Mouse (Mus musculus) liver, embryonic 12.5 days (tissue): ENCODE measurements around the gene Cplx3. TPM values are rescaled to one million over a fixed set of nuclear protein-coding genes. Genes with fewer than 3 reads are reported as not detected.
A peak's percentile ranks its signal among the peaks of the same experiment; 100 is the strongest.

Experiments
- ATAC-seq: fragments of 200-750 bp; cut with Nextera tagmentation; 2 replicates; pipeline ENCODE4 v1.8.0; 2017; ENCODE audit warnings: moderate number of reproducible peaks, mild to moderate bottlenecking, moderate library complexity
- H3K27ac ChIP-seq: fragments of 300-500 bp; sonication (generic); 2 replicates; pipeline ENCODE4 v1.5.1; 2016; ENCODE audit warnings: mild to moderate bottlenecking
- H3K27me3 ChIP-seq: fragments of 300-500 bp; sonication (generic); replicated peaks from 2 replicates; pipeline ENCODE4 v1.6.1; 2016; ENCODE audit warnings: mild to moderate bottlenecking, moderate library complexity
- H3K36me3 ChIP-seq: fragments of 300-500 bp; sonication (generic); 2 replicates; pipeline ENCODE4 v1.6.1; 2016; ENCODE audit warnings: mild to moderate bottlenecking, moderate library complexity
- H3K4me1 ChIP-seq: fragments of 300-500 bp; sonication (generic); 2 replicates; pipeline ENCODE4 v1.6.1; 2016
- H3K4me2 ChIP-seq: fragments of 300-500 bp; sonication (generic); 2 replicates; pipeline ENCODE4 v1.6.1; 2016; ENCODE audit warnings: mild to moderate bottlenecking, moderate library complexity
- H3K4me3 ChIP-seq: fragments of 300-500 bp; sonication (generic); 2 replicates; pipeline ENCODE4 v1.5.1; 2016; ENCODE audit warnings: mild to moderate bottlenecking, moderate library complexity
- H3K9ac ChIP-seq: fragments of 300-500 bp; sonication (generic); 2 replicates; pipeline ENCODE4 v1.6.1; 2016; ENCODE audit warnings: mild to moderate bottlenecking, moderate library complexity
- H3K9me3 ChIP-seq: fragments of 300-500 bp; sonication (generic); replicated peaks from 2 replicates; pipeline ENCODE4 v1.6.1; 2016; ENCODE audit warnings: mild to moderate bottlenecking, moderate library complexity
- WGBS: fragments of 180-500 bp; shearing (Covaris S2); methylation state at CpG from one replicate; pipeline ENCODE4 v1.1.7; 2016; ENCODE audit not compliant: insufficient replicate concordance; 5-methylcytosine and 5-hydroxymethylcytosine counted together
- polyA plus RNA-seq: library from polyadenylated mRNA; unstranded; fragments of >200 nt; fragmentation: Nextera tagmentation; extraction: Ambion mirVana; gene quantifications from 2 replicates; pipeline ENCODE4 v1.2.1, GENCODE M21; 2016

The Cplx3 gene
- polyA plus RNA-seq, 1 experiment from 2014 or later = not detected

GRCm38 (mm10) chr9:57637272-57637671 is 31.2 kb upstream of the Cplx3 start:
- Histone ChIP-seq H3K9me3 (no peaks in the 10 kb centered on the region), H3K9ac (0 out of 2 replicates have a peak overlapping the region, but pooled peaks have one; percentile 8), H3K27ac (peak overlapping the region; percentile 96), H3K36me3 (peaks cover 43% of the 10 kb centered on the region), H3K4me1 (peaks cover 87% of the 10 kb centered on the region), H3K4me3 (no peak overlapping the region), H3K27me3 (no peaks in the 10 kb centered on the region), H3K4me2 (peak overlapping the region; percentile 70; the same call in 1 of the 2 replicates)
- 57% methylated on average over 3 of the region's 3 CpGs for WGBS
- no peak for ATAC-seq

GRCm38 (mm10) chr9:57633481-57634024 is 27.5 kb upstream of the Cplx3 start:
- no peak overlapping the region for H3K4me3 ChIP-seq
- H3K36me3 ChIP-seq = peaks cover 67% of the 10 kb centered on the region
- peaks cover 53% of the 10 kb centered on the region for H3K4me1 ChIP-seq
- no peak overlapping the region for H3K9ac ChIP-seq
- H3K9me3 ChIP-seq = no peaks in the 10 kb centered on the region
- peak overlapping the region; percentile 10; the same call in 1 of the 2 replicates for H3K27ac ChIP-seq
- no peak overlapping the region for H3K4me2 ChIP-seq
- ATAC-seq = peak; percentile 30; the same call in 1 of the 2 replicates
- WGBS = 40% methylated on average over 4 of the region's 4 CpGs
- no peaks in the 10 kb centered on the region for H3K27me3 ChIP-seq

- no peak overlapping the region for H3K27ac ChIP-seq
- H3K27me3 ChIP-seq = no peaks in the 10 kb centered on the region
- H3K36me3 ChIP-seq = peaks cover 100% of the 10 kb centered on the region
- 65% methylated on average over 14 of the region's 14 CpGs for WGBS
- H3K9ac ChIP-seq = no peak overlapping the region
- peak; percentile 38 for ATAC-seq
- peaks cover 24% of the 10 kb centered on the region for H3K4me1 ChIP-seq
- no peaks in the 10 kb centered on the region for H3K9me3 ChIP-seq
- H3K4me2 ChIP-seq = no peak overlapping the region
- no peak overlapping the region for H3K4me3 ChIP-seq
Measured at GRCm38 (mm10) chr9:57629118-57629874, 23.2 kb upstream of the Cplx3 start.

GRCm38 (mm10) chr9:57628717-57629116 is 22.6 kb upstream of the Cplx3 start:
- peaks cover 24% of the 10 kb centered on the region for H3K4me1 ChIP-seq
- peaks cover 95% of the 10 kb centered on the region for H3K36me3 ChIP-seq
- 82% methylated on average over 12 of the region's 12 CpGs for WGBS
- no peak overlapping the region for H3K9ac ChIP-seq
- ATAC-seq = no peak
- no peaks in the 10 kb centered on the region for H3K27me3 ChIP-seq
- no peaks in the 10 kb centered on the region for H3K9me3 ChIP-seq
- H3K4me3 ChIP-seq = no peak overlapping the region
- no peak overlapping the region for H3K27ac ChIP-seq
- H3K4me2 ChIP-seq = no peak overlapping the region

- H3K27me3 ChIP-seq = no peaks in the 10 kb centered on the region
- H3K9ac ChIP-seq = no peak overlapping the region
- no peak for ATAC-seq
- peaks cover 22% of the 10 kb centered on the region for H3K4me1 ChIP-seq
- H3K27ac ChIP-seq = no peak overlapping the region
- WGBS = 78% methylated on average over 11 of the region's 11 CpGs
- no peaks in the 10 kb centered on the region for H3K9me3 ChIP-seq
- peaks cover 87% of the 10 kb centered on the region for H3K36me3 ChIP-seq
- no peak overlapping the region for H3K4me2 ChIP-seq
- H3K4me3 ChIP-seq = no peak overlapping the region
Measured at GRCm38 (mm10) chr9:57627892-57628291, 21.8 kb upstream of the Cplx3 start.

GRCm38 (mm10) chr9:57627191-57627590 is 21.1 kb upstream of the Cplx3 start:
- H3K36me3 ChIP-seq = peaks cover 80% of the 10 kb centered on the region
- 88% methylated on average over 17 of the region's 17 CpGs for WGBS
- no peak for ATAC-seq

GRCm38 (mm10) chr9:57625674-57626500 is 19.8 kb upstream of the Cplx3 start:
- Histone ChIP-seq H3K36me3 (peaks cover 67% of the 10 kb centered on the region), H3K27ac (no peak overlapping the region), H3K4me2 (no peak overlapping the region), H3K9me3 (no peaks in the 10 kb centered on the region), H3K27me3 (no peaks in the 10 kb centered on the region), H3K9ac (no peak overlapping the region), H3K4me3 (no peak overlapping the region), H3K4me1 (peaks cover 20% of the 10 kb centered on the region)
- 85% methylated on average over 15 of the region's 15 CpGs for WGBS
- no peak for ATAC-seq

More at GRCm38 (mm10) chr9:57627191-57627590, 21.1 kb upstream of the Cplx3 start:
- peaks cover 20% of the 10 kb centered on the region for H3K4me1 ChIP-seq
- H3K9me3 ChIP-seq = no peaks in the 10 kb centered on the region
- no peak overlapping the region for H3K9ac ChIP-seq
- no peak overlapping the region for H3K4me2 ChIP-seq
- H3K4me3 ChIP-seq = no peak overlapping the region
- H3K27me3 ChIP-seq = no peaks in the 10 kb centered on the region
- H3K27ac ChIP-seq = no peak overlapping the region

- H3K4me3 ChIP-seq = no peak overlapping the region
- H3K4me2 ChIP-seq = no peak overlapping the region
- no peak for ATAC-seq
- no peaks in the 10 kb centered on the region for H3K9me3 ChIP-seq
- peaks cover 51% of the 10 kb centered on the region for H3K36me3 ChIP-seq
- H3K27ac ChIP-seq = no peak overlapping the region
- no peaks in the 10 kb centered on the region for H3K27me3 ChIP-seq
- H3K9ac ChIP-seq = no peak overlapping the region
- H3K4me1 ChIP-seq = peaks cover 20% of the 10 kb centered on the region
- 76% methylated on average over 7 of the region's 7 CpGs for WGBS
Measured at GRCm38 (mm10) chr9:57624295-57624694, 18.2 kb upstream of the Cplx3 start.

- 0 out of 2 replicates have a peak, but pooled peaks cover 6% of the 10 kb centered on the region for H3K27me3 ChIP-seq
- no peak within 1 kb of the TSS for H3K27ac ChIP-seq
- no peak for ATAC-seq
- WGBS = 91% methylated on average over 5 of the region's 5 CpGs
- H3K4me1 ChIP-seq = peaks cover 17% of the 10 kb centered on the region
- H3K9me3 ChIP-seq = no peaks in the 10 kb centered on the region
- no peak within 1 kb of the TSS for H3K4me3 ChIP-seq
- H3K36me3 ChIP-seq = peaks cover 15% of the 10 kb centered on the region
- H3K9ac ChIP-seq = no peak within 1 kb of the TSS
- H3K4me2 ChIP-seq = no peak within 1 kb of the TSS
Measured at GRCm38 (mm10) chr9:57620674-57621073, 14.6 kb upstream of the Cplx3 start, which contains the start of gene Lman1l. Gene Lman1l (minus strand): TSS chr9:57620774.

- Histone ChIP-seq H3K27ac (no peak overlapping the region), H3K27me3 (peaks cover 13% of the 10 kb centered on the region; the same call in 1 of the 2 replicates), H3K4me1 (peaks cover 14% of the 10 kb centered on the region), H3K9ac (no peak overlapping the region), H3K36me3 (no peaks in the 10 kb centered on the region), H3K4me3 (no peak overlapping the region), H3K4me2 (no peak overlapping the region), H3K9me3 (no peaks in the 10 kb centered on the region)
- WGBS = 54% methylated on average over 8 of the region's 8 CpGs
- ATAC-seq = no peak
Measured at GRCm38 (mm10) chr9:57618854-57619253, 12.8 kb upstream of the Cplx3 start.

GRCm38 (mm10) chr9:57617556-57618169 is 11.6 kb upstream of the Cplx3 start:
- Histone ChIP-seq H3K36me3 (no peaks in the 10 kb centered on the region), H3K27me3 (peaks cover 23% of the 10 kb centered on the region), H3K4me2 (no peak overlapping the region), H3K4me3 (no peak overlapping the region), H3K27ac (no peak overlapping the region), H3K9ac (no peak overlapping the region), H3K9me3 (no peaks in the 10 kb centered on the region), H3K4me1 (peaks cover 7% of the 10 kb centered on the region)
- 54% methylated on average over 8 of the region's 8 CpGs for WGBS
- no peak for ATAC-seq
